Mouse (Mus musculus): ENCODE measurements around the gene Cdk20. TPM values are rescaled to one million over a fixed set of nuclear protein-coding genes. Genes with fewer than 3 reads are reported as not detected.
A peak's percentile ranks its signal among the peaks of the same experiment; 100 is the strongest.

Gene Cdk20
- 1 to 10 TPM; 3.3 TPM for total RNA-seq (2021)

DNA sequence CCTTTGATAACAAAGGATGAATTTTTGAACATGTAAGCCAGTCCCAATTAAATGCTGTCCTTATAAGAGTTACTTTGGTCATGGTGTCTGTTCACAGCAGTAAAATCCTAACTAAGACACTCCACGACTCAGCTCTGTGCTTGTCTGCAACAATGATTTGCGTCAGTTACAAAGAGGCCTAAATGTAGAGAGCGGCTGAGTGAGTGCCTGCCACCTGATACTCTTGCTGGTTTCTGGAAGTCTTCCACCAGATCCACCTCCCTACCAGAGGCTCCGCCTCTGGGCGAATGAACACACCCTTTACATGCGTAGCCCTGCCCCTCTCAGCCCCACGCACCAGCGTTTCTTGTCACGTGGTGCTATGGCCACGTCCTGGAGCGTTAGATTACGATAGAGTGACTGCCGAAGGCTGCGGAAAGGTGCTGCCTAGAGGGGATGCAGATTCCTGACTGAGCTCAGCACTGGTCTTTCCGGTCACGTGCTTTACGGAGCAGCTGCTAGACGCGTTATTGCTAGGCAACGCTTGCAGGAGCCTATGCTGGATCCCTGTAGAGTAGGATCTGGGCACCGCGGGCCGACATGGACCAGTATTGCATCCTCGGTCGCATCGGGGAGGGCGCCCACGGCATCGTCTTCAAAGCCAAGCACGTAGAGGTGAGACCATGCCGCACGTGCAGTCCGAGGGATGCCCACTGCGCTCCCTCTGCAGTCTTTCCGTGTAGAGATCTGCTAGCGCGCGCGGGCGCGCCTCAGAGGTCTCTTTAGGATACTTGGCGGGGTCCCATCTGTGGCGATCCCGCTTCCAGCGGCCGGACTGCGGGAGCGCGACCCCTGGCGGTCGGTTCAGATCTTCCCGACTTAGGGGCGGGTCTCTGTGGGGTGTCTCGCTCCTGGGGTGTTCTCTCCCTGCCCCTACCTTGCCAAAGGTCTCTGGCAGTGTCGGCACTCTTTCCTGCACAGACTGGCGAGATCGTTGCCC, at the start of gene Cdk20:
Cdk20 (plus strand) TSS at position 298 of the 979 bp plus-strand sequence.
- DNase-seq: peak; percentile 95
- intact Hi-C loops (cut with DNase I): loop anchor here (1.0 to 10.0 kb wide), 5 partner anchors 62 to 812 kb away; partner anchors contain the start of genes Ctsl, Mfsd14b and Zfp367

DNA sequence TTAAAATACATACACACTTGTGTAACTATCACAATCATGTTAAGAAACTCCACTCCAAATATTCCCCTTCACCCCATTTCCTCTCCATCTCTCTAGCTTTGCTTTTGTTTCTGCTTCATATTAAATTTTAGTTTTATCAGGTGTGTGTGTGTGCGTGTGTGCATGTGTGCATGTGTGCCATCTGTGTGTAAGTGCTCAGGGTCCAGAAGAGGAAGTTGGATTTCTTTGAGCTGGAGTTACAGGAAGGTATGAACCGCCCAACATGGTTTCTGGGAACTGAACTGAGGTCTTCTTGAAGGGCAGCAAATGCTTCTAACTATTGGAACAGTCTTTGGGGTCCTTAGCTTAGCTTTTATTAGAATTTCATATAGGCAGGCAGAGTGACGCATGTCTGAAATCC, 47.2 kb upstream of the Cdk20 start:
- intact Hi-C loops (cut with DNase I): no loop called here
- no peak for DNase-seq

DNA sequence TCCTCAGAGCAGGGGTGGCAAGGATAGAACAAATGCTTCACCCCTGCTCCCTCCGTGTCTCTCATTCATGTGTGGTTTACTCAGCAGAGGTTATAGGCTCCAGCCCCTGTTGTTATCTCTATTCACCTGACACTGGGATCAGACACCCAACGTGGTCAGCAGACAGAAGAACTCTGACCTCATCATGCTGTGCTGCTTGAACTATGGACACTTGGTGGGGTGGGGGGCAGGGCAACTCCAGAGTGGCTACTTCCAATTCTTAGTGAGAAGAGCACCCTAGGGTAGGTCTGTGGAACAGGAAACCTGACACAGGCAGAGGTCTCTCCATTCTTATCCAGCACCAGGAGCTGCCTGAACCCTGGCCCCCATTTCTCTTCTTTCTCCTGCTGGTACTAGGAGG, 46.1 kb upstream of the Cdk20 start:
- DNase-seq: no peak
- intact Hi-C loops (cut with DNase I): no loop called here

DNA sequence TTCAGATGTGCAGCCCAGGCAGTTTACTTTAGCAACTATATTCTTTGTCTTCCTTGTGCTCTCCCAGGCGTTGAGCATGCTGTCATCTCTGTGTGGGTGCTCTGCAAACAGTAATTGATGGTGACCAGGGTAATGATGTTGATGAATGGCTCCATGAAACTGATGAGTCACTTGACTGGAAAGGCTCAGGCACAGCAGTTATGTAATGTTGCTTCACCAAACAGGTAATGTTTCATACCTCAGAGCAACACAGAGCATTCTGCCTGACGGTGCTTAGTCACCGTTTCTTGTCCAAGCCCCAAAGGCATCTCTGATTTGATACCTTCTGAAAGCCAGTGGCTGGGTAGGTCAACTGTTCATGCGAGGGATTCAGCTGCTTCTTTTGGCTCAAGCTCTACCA, 43.7 kb upstream of the Cdk20 start:
- intact Hi-C loops (cut with DNase I): no loop called here
- DNase-seq: no peak

DNA sequence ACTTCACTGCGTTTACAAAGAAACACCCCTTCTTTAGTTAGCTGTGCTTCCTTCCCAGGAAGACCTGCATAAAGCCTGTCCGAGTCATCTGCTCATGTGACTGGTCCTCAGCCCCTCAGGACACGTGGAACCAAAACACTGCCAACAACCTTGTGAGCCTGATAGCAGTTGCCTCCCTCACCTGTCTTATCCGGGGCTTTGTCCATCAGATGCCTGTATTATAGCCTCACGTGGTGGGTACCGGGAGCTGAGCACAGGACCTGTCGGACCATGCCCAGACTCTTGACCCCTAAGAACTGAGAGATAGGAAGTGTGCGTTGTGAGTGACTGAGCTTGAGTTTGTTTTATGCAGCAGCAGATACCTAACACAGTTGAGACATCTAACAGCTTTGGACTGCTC, 35.1 kb upstream of the Cdk20 start:
- DNase-seq: peak in 1 of 2 experiments; percentile 23
- intact Hi-C loops (cut with DNase I): no loop called here

DNA sequence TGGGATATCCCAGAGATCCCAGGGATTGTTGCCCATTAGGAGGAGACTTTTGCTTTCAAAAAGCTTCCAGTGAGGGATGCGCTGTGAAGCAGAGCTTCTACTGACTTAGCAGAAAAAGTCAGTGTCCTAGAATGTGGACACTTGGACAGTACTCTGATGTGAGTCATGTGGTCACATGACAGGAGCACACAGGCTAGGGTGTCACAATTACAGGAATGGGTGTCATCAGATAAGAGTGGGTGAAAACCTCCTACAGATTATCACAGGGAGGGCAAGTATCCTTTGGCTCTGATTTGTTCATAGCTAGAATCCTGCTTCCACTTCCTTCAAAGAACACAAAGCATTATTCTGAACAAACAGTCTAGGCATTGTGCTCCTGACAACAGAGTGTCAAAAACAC, 34.0 kb upstream of the Cdk20 start:
- intact Hi-C loops (cut with DNase I): no loop called here
- DNase-seq: no peak

DNA sequence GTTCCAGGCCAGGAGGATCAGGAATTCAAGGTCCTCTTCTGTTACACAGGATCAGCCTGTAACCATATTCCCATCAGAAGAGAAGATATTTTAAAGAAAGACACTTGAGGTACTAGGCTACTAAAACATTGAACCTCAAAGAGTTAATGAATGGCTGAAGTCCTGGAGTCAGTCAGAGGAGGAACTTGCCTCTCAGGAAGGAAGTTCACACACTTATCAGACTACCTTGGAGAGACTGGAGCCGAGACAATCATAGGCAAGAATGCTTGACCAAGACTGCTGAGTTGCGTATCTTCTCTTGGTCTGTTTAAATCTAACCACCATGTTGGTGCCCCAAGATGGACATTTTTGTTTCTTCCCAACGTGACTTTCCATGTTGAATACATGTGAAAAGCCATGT, 32.2 kb upstream of the Cdk20 start:
- intact Hi-C loops (cut with DNase I): no loop called here
- no peak for DNase-seq

DNA sequence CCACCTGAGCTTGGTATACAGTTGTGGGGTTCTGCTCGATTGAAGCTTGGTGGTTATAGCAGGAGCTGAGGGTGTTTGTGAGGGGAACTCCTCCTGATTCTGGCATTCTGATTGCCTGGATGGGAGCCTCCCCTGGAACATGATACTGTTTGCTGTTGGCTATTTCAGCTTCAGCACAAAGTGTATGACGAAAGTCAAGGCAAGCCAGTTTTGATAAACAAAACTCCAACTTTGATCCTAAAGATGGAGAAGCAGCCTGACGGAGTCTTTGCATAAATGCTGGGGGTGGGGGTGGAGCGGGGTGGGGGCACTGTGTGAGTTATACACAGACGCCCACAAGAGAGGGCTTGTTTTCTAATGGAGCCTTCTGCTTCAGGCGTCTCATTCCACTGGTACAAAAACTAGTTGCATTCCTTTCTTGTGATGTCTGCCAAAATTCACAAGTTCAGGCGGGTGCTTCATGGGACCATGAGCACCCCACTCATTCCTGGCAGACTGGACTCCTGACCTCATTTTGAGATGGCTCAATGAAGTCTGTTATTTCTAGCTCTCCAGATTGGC, 31.2 kb upstream of the Cdk20 start:
- intact Hi-C loops (cut with DNase I): no loop called here
- DNase-seq: peak; percentile 79 to 80

DNA sequence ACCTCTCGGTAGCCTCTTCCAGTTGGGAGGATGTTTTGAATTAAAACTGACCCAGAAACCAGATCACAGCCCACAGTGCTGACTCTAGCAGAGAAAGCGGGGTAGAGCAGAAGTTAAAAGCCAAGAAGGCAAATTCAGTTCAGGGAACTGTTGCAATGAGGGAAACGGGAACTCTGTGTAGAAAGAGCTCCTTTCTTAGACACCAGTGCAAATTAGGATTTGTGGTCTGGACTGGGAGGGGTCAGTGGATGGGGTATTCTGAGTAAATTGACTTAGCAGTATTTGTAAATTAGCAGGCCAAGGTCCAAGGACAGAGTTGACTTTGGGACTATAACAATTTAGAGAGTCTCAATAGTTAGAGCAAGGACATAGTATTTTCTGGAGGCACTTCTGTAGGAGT, 30.1 kb upstream of the Cdk20 start:
- intact Hi-C loops (cut with DNase I): no loop called here
- peak; percentile 30 to 33 for DNase-seq

DNA sequence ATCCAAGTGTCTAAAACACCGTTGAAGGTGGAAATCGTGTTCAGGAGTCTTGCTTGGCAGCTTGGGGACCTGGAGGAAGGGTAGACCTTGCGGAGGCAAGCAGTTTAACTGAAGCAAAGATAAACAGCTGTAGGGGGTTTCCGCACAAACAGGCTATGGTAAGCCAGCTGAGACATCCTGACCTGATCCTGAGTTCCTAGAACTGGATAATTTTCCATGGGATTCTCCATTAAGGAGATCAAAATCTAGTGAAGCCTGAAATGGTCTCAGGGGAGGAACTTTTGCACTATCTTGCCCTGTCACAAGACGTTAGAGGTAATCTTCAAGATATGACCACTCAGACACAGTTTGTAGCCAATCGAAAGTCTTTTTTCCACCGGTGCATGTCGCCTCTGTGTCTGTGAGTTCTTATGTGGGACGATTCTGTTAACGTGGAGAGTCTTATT, 29.6 kb upstream of the Cdk20 start:
- DNase-seq: no peak
- intact Hi-C loops (cut with DNase I): no loop called here

DNA sequence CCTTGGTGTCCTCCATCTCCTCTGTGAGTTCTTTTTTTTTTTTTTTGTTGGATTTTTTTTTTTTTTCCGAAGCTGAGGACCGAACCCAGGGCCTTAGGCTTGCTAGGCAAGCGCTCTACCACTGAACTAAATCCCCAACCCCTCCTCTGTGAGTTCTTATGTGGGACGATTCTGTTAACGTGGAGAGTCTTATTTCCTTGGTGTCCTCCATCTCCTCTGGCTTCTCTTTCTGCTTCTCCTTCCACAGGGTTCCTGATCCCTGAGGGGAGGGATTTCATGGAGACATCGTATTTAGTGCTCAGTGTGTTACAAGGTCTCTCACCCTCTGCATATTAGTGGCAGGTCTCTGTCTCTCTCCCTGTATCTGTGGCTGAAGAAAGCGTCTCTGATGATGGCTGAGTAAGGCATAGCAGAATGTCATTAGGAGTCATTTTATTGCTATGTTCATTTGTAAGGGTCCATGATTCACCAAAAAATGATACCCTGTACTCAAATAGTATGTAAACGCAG, 29.1 kb upstream of the Cdk20 start:
- DNase-seq: no peak
- intact Hi-C loops (cut with DNase I): no loop called here

DNA sequence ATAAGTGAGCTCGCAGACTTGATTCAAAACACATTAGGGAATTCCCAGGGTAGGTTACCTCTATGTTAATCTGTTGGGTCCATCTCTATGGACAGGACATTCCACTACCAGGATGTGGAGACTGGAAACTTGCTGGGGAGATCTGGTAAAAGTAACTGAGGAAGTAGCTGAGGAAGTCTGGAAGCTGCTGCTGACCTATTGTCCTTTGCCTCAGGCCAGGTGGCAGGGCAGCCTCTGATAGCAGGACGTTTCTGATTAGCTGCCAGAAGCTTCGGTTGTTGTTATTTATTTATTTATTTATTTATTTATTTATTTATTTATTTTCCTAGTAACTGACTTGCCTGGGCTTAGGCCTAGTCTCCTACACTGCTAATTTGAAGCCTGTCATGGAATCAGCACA, 28.6 kb upstream of the Cdk20 start:
- DNase-seq: no peak
- intact Hi-C loops (cut with DNase I): no loop called here

DNA sequence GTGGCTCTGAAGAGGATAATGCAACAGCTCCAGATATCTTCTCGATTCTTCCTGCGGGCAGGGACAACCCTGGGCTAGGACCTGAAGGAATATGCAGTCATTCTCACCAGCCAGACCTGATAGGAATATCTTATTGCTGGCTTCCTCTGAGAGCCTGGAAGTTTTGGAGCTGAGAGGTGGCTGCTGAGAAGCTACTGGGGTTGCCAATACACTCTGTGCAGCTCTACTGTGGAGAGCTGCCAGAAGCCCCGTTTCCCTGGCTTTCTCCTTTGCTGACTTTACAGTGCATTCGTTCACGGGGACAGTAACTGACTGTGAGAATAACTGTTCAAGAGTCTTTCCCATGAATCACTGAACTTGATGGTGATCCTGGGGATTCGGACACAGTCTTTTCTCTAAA, 26.6 kb upstream of the Cdk20 start:
- intact Hi-C loops (cut with DNase I): no loop called here
- peak; percentile 51 to 53 for DNase-seq

DNA sequence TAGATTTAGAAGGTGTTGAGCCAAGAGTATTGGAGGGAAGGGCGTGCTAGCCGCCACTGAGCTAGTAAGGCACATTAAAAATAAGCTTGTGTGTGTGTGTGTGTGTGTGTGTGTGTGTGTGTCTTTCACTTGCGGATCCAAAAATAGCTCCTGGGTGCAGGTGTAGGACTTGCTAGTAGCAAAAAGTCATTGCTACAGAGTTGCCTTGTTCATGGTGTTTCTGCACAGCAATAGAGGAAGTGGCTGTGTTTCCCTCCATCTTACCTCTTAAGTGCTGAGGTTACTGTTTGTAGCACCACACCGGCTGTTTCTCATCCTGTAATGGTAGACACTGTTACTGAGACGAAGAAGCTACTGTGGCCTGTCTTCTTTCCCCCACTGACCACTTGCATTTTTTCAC, 24.1 kb upstream of the Cdk20 start:
- intact Hi-C loops (cut with DNase I): no loop called here
- no peak for DNase-seq

DNA sequence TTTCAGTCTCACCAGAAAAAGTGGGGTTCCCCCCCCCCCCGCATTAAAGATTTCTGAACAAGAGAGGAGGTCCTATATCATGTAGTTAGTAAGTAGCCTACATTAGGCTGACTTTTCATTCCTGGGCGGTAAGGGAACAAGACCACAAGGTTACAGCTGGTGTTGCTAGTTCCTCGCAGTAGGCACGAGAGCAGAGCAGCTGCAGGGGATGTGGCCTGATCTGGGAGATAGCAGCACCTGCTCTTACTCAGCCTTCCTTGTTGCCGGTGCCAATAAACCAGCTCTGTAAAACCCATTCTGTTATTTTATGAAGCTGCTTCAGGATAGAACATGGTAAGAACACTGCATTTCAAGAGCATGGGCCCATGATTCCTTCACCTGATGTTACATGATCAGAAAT, 21.5 kb upstream of the Cdk20 start:
- intact Hi-C loops (cut with DNase I): no loop called here
- DNase-seq: no peak

DNA sequence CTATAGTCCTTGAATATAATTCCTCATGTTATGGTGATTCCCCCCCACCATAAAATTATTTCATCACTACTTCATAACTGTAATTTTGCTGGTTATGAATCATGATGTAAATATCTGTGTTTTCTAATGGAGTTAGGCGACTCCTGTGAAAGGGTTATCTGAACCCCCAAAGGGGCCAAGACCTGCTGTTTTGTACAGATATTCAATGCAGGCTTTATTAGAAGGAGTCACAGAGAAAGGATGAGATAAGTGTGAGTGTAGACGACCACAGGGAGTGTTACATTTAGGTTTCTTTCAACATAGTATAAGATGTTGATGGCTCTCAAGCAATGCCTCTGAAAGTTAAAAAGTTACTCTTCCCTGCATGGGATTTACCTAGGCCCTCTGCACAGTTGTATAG, 20.8 kb upstream of the Cdk20 start:
- DNase-seq: no peak
- intact Hi-C loops (cut with DNase I): no loop called here

DNA sequence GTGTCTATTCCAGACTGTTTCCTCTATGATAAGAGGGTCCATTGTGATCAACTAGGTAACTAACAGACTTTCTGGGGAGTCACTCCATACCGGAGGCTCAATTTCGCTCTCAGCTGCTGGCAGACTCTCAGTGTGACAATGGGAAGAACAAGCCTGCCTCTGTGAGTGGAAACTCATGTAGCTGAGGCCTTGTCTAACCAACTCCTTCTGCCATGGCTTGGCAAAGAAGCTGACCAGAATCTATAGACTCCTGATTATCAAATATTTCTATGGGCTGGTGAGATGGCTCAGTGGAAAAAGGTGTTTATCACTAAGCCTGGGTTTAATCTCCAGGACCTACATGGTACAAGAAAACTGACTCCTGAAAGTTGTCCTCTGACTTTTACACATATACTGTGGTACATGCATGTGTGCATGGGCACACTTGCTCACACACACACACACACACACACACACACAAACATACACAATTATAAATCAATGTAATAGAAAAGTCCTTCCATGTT, 19.3 kb upstream of the Cdk20 start:
- intact Hi-C loops (cut with DNase I): no loop called here
- no peak for DNase-seq

DNA sequence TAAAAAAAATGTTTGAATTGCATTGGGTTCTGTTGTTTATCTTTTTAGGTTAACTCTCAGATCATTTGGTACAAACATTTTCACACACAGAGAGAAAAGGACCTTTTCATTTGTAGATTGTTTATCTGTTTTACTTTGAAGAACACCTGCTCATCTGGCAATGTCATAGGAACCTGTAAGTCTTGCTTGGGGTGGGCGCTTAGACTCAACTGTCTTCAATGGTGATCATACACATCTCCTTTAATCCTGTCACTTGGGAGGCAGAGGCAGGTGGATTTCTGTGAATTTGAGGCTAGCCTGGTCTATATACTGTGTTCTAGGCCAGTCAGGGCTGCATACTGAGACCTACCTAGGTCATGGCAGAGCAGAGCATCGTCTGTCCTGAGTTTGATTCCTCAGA, 16.5 kb upstream of the Cdk20 start:
- intact Hi-C loops (cut with DNase I): no loop called here
- no peak for DNase-seq

DNA sequence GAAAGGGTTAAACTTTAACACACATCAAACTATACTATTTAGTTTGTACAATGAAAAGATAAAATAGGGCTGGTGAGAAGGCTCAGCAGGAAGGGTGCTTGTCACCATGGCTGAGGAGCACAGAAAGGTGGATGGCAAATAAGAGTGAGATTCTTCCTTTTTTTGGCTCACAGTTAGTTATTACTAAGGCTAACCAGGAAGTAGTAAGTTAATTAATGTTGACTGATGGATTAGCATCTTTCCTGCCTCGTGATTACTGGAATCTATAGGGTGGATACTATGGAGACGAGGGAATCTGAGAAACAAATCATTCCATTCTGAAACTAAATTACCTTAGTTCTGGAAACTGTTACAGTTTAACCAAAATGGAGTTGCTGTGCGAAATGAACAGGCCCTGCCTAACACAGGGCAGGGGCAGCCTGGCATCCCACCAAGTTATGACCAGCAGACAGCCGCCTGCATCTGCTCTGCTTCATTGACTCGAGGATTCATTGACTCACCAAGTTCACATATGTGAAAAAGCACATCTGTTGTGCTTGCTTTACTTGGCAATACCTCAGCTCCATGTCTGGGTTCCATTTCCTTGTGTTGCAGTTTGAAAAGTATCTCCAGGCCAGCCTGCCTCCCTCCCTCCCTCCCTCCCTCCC, 15.0 kb upstream of the Cdk20 start:
- DNase-seq: peak; percentile 74 to 75
- intact Hi-C loops (cut with DNase I): no loop called here

DNA sequence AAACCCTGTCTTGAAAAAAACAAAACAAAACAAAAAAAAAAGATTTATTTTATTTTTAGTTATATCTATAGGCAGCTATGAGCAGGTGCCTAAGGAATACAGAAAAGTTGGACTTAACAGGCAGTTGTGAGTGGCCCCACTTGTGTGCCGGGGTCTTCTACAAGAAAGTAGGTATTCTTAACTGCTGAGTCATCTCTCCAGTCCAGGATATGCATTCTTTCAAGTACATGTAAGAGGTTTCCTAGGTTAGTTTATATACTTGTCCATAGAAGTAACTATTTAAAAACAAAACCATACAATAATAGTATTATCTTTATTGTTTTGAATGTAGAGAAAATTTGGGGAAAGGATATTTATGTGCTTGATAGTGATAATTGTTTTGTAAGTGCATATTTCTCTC, 11.3 kb upstream of the Cdk20 start:
- DNase-seq: no peak
- intact Hi-C loops (cut with DNase I): no loop called here

DNA sequence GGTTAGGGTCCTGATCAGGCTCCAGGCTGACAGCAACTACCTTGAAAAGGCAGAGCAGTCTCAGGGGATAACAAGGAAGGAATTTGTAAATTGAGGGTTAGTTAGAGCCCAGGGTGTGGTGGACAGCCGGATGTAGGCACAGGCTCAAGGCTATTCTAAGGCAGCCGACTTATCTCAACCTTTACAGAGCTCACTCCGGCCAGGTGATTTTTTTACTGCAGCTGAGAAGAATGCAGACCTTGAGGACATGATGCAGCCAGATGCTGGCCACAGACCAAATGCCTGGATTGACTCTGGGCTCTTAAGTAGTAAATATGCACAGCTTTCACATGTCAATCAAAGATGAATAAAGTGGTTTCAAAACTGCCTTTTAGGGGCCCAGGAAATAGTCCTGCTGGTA, 10.7 kb upstream of the Cdk20 start:
- intact Hi-C loops (cut with DNase I): no loop called here

More for the DNA sequence above, 10.7 kb upstream of the Cdk20 start:
- no peak for DNase-seq
